Mouse (Mus musculus) c-Kit-positive CD71-negative TER-119-negative erythroid progenitor cells, embryonic 14.5 days (primary cell): Measurements from ENCODE around the gene Fosl2.

Experiments used
- DNase-seq: peaks from one replicate; pipeline ENCODE4 v3.0.0-alpha.2; 2013; ENCODE audit warnings: low read depth

Fosl2 gene

DNA sequence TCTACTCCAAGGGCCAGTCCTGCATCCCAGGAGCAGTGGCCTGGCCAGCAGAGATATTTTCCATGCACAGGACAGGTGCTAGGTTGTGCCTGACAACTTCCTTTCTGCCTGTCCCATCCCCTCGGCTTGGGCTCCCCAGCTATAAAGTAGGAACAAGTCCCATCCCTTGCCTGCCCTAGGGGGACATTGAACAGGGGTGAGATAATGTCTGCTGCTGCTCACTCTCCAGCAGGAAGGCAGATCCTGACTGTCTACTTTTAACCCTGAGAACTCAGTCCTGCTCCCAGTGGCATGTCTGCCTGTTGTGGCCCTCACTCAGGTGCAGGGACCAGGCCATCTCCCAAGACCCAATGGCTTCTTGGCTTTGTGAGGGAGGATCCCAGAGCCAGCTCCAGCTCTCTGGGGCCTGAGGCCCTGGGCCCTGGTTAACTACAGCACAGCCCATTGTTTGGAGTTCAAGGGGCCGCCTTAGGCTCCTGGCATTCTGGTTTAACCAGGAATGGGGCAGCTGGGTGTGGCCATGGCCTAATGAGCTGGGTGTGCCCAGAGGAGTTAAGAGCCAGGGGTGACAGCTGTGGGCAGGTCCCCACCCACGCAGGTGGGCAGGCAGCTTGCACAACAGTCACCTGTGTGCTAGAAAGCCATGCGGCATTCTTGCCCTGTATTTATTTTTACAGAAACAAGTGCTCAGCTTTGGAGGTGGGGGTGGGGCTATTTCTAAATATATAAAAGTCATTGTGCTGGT lies 47.5 kb downstream of the Fosl2 start:
- no peak for DNase-seq

GRCm38 (mm10) chr5:32187717-32188116 lies 52.1 kb downstream of the Fosl2 start:
- DNase-seq = no peak

DNA sequence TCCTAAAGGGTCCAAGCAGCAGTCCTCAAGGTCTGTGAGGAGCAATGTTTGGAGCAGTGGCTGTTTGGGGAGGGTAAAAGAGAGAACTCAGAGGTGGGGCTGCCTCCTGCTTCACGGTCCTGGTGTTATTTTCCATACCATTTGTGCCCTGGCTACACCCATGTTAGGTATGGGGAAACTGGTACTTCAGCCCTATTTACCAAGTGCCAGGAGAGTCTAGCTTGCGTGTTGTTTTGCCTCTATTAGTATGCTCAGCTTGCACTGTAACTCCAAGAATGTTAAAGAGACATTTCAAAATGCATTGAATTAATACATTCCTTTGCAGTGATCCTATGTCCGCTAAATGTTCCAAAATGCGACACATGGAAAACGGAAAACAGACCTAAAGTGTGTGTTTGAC lies 55.7 kb downstream of the Fosl2 start:
- no peak for DNase-seq

GRCm38 (mm10) chr5:32192016-32192845 lies 56.6 kb downstream of the Fosl2 start:
- peak; percentile 63 for DNase-seq

DNA sequence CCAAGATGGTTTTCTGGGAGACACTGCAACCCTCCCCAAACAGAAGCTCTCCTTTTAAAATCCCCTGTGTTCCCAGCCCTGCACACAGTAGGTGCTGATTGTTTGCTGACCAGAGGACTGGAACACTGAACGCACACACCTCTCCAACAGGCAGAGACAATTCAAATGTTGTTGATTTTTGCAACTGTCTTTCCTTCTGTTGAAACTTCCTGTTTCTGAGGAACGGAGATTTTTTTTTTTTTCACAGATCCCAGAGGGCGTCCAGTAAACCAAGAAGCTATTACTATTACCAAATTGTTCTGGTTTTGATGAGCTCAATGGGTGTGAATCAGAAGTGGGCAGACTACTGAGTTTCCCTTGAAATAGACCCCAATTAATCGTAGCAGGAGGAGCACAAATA lies 58.6 kb downstream of the Fosl2 start:
- no peak for DNase-seq

DNA sequence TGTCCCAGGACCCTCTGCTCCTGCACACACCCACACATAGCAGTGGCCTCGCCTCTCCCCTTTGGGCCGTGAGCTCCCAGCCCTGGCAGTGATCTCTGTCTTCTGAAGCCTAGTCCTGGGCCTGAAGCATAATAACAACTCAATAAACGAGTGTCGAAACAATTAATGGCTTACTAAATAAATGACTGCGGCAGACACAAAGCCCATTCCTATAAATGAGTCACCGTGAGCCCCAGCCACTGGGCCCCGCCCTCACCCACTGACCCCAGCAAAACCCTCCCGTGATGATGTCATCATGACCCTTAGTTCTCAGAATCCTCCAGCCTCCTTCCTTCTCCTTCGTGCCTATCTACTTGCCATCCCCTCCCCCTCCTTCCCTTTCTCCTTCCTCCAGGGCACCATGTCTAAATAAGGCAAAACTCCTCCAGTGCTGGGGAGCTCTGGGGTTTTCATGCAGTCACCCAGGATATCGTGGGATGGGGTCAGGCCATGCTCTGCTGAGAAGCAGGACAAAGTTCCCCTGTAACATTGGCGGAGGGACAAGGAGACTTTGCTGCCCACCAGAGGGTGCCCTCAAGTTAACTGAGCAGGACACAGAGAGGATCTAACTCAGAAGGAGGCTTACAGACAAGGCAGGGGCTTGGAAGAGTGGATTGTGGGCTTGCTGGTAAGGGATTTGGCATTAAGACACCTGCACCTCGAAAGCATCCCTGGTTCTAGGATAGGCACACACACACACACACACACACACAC lies 60.4 kb downstream of the Fosl2 start:
- peak; percentile 44 for DNase-seq

DNA sequence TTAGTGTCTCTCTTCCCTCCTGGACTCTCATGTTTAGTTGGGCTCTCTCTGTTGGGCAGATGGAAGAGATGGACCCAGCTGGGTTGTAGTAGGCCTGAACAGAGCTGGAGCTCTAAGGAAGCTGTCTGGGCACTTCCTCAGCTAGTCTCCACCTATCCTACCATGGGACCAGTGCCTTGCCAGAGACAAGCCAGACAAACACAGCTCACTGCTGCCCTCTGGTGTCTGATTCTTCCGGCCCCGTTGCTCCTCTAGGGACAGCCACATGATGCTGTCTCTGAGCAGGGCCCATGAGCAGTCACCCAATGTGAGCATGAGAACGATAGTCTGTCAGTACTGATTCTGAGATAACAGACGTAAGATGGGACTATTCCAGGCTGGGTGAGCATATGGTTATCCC lies 62.1 kb downstream of the Fosl2 start:
- DNase-seq = peak; percentile 90

- DNase-seq = no peak
These were observed 63.5 kb downstream of the Fosl2 start for GRCm38 (mm10) chr5:32199136-32199535.

GRCm38 (mm10) chr5:32199594-32199993 lies 64.0 kb downstream of the Fosl2 start:
- DNase-seq = no peak

DNA sequence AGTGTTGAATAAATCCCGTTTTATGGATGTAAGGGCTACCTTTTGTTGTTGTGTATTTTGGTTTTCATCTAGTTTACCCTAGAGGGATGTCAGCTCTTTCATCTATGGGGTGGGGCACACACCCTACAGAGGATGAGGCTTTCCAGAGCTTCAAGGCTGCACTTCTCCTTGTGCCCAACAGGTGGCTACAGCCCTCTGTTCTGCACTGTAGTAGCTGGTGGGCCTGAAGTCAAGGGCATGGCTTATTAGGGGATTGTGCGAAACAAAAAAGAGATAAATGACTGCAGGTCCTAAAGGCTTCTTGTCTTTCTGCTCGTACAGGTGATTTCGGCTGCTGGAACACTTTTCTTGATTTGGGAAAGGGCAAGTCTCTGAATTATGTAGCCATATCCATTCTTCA lies 69.1 kb downstream of the Fosl2 start:
- no peak for DNase-seq

- no peak for DNase-seq
These were observed 71.1 kb downstream of the Fosl2 start for GRCm38 (mm10) chr5:32206726-32207125.
